Mouse (Mus musculus): ENCODE results near the gene Tnpo1. TPM values are rescaled to one million over a fixed set of nuclear protein-coding genes. Genes with fewer than 3 reads are reported as not detected.
"Not testable (repeated sequence)": the region's sequence is repeated elsewhere in the genome, so short reads cannot be mapped to it uniquely, and the experiment has no call there.

Tnpo1 gene
- polyA plus RNA-seq, 1 experiment from 2014 or later, result 124 TPM

GRCm38 (mm10) chr13:98816981-98817660 lies 109.1 kb downstream of the Tnpo1 start:
- not testable (repeated sequence) for H3K9me3 ChIP-seq (ENCODE audit: control insufficient read depth, low read length); ATAC-seq (ENCODE audit: low FRiP score); H3K27ac ChIP-seq (ENCODE audit: low read depth, low read length); H3K9ac ChIP-seq (ENCODE audit: low read depth, low read length); H3K4me3 ChIP-seq (ENCODE audit: low read depth, low read length); H3K27me3 ChIP-seq (ENCODE audit: control insufficient read depth, insufficient read depth, low read length); DNase-seq (ENCODE audit: low spot score); H3K4me2 ChIP-seq (replicated peaks; ENCODE audit: low read depth, low read length); H3K4me1 ChIP-seq (replicated peaks; ENCODE audit: control insufficient read depth, insufficient read depth, low read length); H3K36me3 ChIP-seq (ENCODE audit: control insufficient read depth, insufficient read depth, low read length)
- 75% methylated on average over 4 of the region's 4 CpGs for WGBS

DNA sequence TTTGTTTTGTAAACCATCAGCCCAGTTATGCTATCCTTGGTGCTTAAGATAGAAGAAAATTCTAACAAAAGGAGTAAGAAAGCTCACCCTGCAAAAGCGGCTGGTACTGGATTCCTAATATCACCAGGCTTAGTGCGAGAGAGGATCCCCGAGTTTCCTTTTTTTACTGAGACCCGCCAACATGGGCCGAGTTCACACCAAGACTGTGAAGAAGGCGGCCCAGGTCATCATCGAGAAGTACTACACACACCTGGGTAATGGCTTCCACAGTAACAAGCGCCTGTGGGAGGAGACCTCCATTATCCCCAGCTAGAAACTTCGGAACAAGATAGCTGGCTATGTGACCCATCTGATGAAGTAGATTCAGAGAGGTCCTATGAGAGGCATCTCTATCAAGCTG lies 109.6 kb downstream of the Tnpo1 start:
- Histone ChIP-seq H3K4me1 (replicated peaks; ENCODE audit: control insufficient read depth, insufficient read depth, low read length) (no peaks in the 10 kb centered on the region), H3K9me3 (ENCODE audit: control insufficient read depth, low read length) (no peaks in the 10 kb centered on the region), H3K4me2 (replicated peaks; ENCODE audit: low read depth, low read length) (no peak overlapping the region), H3K36me3 (ENCODE audit: control insufficient read depth, insufficient read depth, low read length) (no peaks in the 10 kb centered on the region), H3K27ac (ENCODE audit: low read depth, low read length) (no peak overlapping the region), H3K9ac (ENCODE audit: low read depth, low read length) (no peak overlapping the region), H3K4me3 (ENCODE audit: low read depth, low read length) (no peak overlapping the region), H3K27me3 (ENCODE audit: control insufficient read depth, insufficient read depth, low read length) (no peaks in the 10 kb centered on the region)
- WGBS, result 81% methylated on average over 9 of the region's 9 CpGs
- DNase-seq (ENCODE audit: low spot score) (no peak), ATAC-seq (ENCODE audit: low FRiP score) (no peak)

DNA sequence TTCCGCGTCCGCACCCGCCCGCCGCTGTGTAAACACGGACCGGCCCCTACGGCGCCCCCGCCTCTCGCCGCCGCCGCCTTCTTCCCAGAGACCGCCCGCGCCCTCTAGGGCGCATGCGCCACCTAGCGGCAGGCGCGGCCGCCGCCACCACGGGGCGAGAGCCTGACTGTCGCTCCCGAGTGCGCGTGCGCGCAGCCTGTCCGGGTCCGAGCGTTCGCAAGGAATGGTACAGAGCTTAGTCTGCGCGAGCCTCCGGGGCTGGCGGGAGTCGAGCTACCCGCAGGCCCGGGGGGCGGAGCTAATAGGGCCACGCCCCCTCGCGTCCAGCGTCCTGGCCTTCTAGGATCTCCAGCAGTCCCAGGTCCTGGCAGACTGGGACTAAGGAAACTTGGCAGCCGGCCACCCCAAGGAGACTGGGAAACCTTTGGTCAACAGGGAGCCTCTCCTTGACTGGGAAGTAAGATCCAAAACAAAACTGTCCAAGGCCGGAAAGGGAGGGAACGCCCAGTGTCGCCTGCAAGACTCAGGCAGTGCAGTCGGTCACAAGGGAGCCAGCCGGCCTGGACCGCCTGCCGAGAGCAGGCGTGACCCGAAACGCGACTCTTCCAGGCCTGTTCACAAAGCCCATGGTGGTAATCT lies 110.9 kb downstream of the Tnpo1 start, which contains the start of gene Fcho2:
Gene Fcho2, minus strand, starts transcription at position 303 of the 639 bp plus-strand sequence.
- Histone ChIP-seq H3K9me3 (ENCODE audit: control insufficient read depth, low read length) (no peaks in the 10 kb centered on the region), H3K4me2 (replicated peaks; ENCODE audit: low read depth, low read length) (peak within 1 kb of the TSS; percentile 54), H3K27ac (ENCODE audit: low read depth, low read length) (peak within 1 kb of the TSS; percentile 96), H3K36me3 (ENCODE audit: control insufficient read depth, insufficient read depth, low read length) (no peaks in the 10 kb centered on the region), H3K27me3 (ENCODE audit: control insufficient read depth, insufficient read depth, low read length) (no peaks in the 10 kb centered on the region), H3K9ac (ENCODE audit: low read depth, low read length) (peak within 1 kb of the TSS; percentile 93), H3K4me1 (replicated peaks; ENCODE audit: control insufficient read depth, insufficient read depth, low read length) (no peaks in the 10 kb centered on the region), H3K4me3 (ENCODE audit: low read depth, low read length) (peak within 1 kb of the TSS; percentile 89)
- under 1% methylated on average over 50 of the region's 61 CpGs for WGBS
- ATAC-seq (ENCODE audit: low FRiP score) (peak; percentile 96), DNase-seq (ENCODE audit: low spot score) (peak; percentile 100)

GRCm38 (mm10) chr13:98814275-98815040 lies 111.7 kb downstream of the Tnpo1 start:
- WGBS, result under 1% methylated on average over 46 of the region's 81 CpGs
- peak overlapping the region; percentile 96 for H3K27ac ChIP-seq (ENCODE audit: low read depth, low read length)
- H3K4me2 ChIP-seq (replicated peaks; ENCODE audit: low read depth, low read length), result peak overlapping the region; percentile 54
- H3K9ac ChIP-seq (ENCODE audit: low read depth, low read length), result peak overlapping the region; percentile 93
- no peaks in the 10 kb centered on the region for H3K4me1 ChIP-seq (replicated peaks; ENCODE audit: control insufficient read depth, insufficient read depth, low read length)
- no peaks in the 10 kb centered on the region for H3K36me3 ChIP-seq (ENCODE audit: control insufficient read depth, insufficient read depth, low read length)
- DNase-seq (ENCODE audit: low spot score) (peak; percentile 71), ATAC-seq (ENCODE audit: low FRiP score) (peak; percentile 69)
- peak overlapping the region; percentile 89 for H3K4me3 ChIP-seq (ENCODE audit: low read depth, low read length)
- no peaks in the 10 kb centered on the region for H3K9me3 ChIP-seq (ENCODE audit: control insufficient read depth, low read length)
- H3K27me3 ChIP-seq (ENCODE audit: control insufficient read depth, insufficient read depth, low read length), result no peaks in the 10 kb centered on the region

GRCm38 (mm10) chr13:98813596-98814274 lies 112.4 kb downstream of the Tnpo1 start:
- peak overlapping the region; percentile 93; the same call in 1 of the 2 replicates for H3K9ac ChIP-seq (ENCODE audit: low read depth, low read length)
- ATAC-seq (ENCODE audit: low FRiP score), result no peak
- H3K9me3 ChIP-seq (ENCODE audit: control insufficient read depth, low read length), result no peaks in the 10 kb centered on the region
- no peaks in the 10 kb centered on the region for H3K36me3 ChIP-seq (ENCODE audit: control insufficient read depth, insufficient read depth, low read length)
- peak; percentile 34 for DNase-seq (ENCODE audit: low spot score)
- no peaks in the 10 kb centered on the region for H3K27me3 ChIP-seq (ENCODE audit: control insufficient read depth, insufficient read depth, low read length)
- peak overlapping the region; percentile 89 for H3K4me3 ChIP-seq (ENCODE audit: low read depth, low read length)
- H3K27ac ChIP-seq (ENCODE audit: low read depth, low read length), result no peak overlapping the region
- H3K4me1 ChIP-seq (replicated peaks; ENCODE audit: control insufficient read depth, insufficient read depth, low read length), result no peaks in the 10 kb centered on the region
- WGBS, result 34% methylated on average over 12 of the region's 12 CpGs
- H3K4me2 ChIP-seq (replicated peaks; ENCODE audit: low read depth, low read length), result peak overlapping the region; percentile 54

- H3K36me3 ChIP-seq (ENCODE audit: control insufficient read depth, insufficient read depth, low read length), result no peaks in the 10 kb centered on the region
These were observed 113.0 kb downstream of the Tnpo1 start for GRCm38 (mm10) chr13:98813167-98813566.

GRCm38 (mm10) chr13:98812285-98812684 lies 113.9 kb downstream of the Tnpo1 start:
- no peak for ATAC-seq (ENCODE audit: low FRiP score)
- H3K27ac ChIP-seq (ENCODE audit: low read depth, low read length), result no peak overlapping the region

More at GRCm38 (mm10) chr13:98813167-98813566, 113.0 kb downstream of the Tnpo1 start:
- Histone ChIP-seq H3K27me3 (ENCODE audit: control insufficient read depth, insufficient read depth, low read length) (no peaks in the 10 kb centered on the region), H3K4me1 (replicated peaks; ENCODE audit: control insufficient read depth, insufficient read depth, low read length) (no peaks in the 10 kb centered on the region), H3K9ac (ENCODE audit: low read depth, low read length) (no peak overlapping the region), H3K4me2 (replicated peaks; ENCODE audit: low read depth, low read length) (no peak overlapping the region), H3K9me3 (ENCODE audit: control insufficient read depth, low read length) (no peaks in the 10 kb centered on the region), H3K27ac (ENCODE audit: low read depth, low read length) (no peak overlapping the region), H3K4me3 (ENCODE audit: low read depth, low read length) (no peak overlapping the region)
- DNase-seq (ENCODE audit: low spot score) (no peak), ATAC-seq (ENCODE audit: low FRiP score) (no peak)
- WGBS, result 73% methylated on average over 2 of the region's 2 CpGs

DNA sequence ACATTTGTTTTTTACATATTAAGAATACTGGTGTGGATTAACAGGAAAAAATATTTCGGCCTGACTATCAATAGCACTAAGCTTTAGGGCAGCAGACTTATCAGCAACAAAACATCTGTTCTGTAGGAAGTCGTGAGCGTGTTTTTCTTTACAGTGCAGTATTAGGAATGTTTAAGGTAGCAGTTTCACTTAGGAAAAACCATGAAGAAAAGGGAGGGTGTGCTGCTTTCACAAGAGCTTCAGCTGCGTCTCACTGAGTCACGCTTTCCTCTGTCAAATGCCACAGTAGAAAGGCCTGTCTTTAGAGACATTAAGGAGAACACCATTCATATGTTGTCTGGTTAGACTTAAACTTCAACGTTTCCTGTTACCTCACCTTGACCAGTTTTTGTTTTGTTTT lies 116.0 kb downstream of the Tnpo1 start:
- DNase-seq (ENCODE audit: low spot score), result no peak
- WGBS, result 77% methylated on average over 6 of the region's 6 CpGs
- Histone ChIP-seq H3K9me3 (ENCODE audit: control insufficient read depth, low read length) (no peaks in the 10 kb centered on the region), H3K27ac (ENCODE audit: low read depth, low read length) (no peak overlapping the region), H3K4me3 (ENCODE audit: low read depth, low read length) (no peak overlapping the region), H3K4me1 (replicated peaks; ENCODE audit: control insufficient read depth, insufficient read depth, low read length) (no peaks in the 10 kb centered on the region), H3K4me2 (replicated peaks; ENCODE audit: low read depth, low read length) (no peak overlapping the region), H3K36me3 (ENCODE audit: control insufficient read depth, insufficient read depth, low read length) (no peaks in the 10 kb centered on the region), H3K27me3 (ENCODE audit: control insufficient read depth, insufficient read depth, low read length) (no peaks in the 10 kb centered on the region), H3K9ac (ENCODE audit: low read depth, low read length) (no peak overlapping the region)
- no peak for ATAC-seq (ENCODE audit: low FRiP score)

More at GRCm38 (mm10) chr13:98812285-98812684, 113.9 kb downstream of the Tnpo1 start:
- Histone ChIP-seq H3K4me1 (replicated peaks; ENCODE audit: control insufficient read depth, insufficient read depth, low read length) (no peaks in the 10 kb centered on the region), H3K4me2 (replicated peaks; ENCODE audit: low read depth, low read length) (no peak overlapping the region), H3K4me3 (ENCODE audit: low read depth, low read length) (no peak overlapping the region), H3K36me3 (ENCODE audit: control insufficient read depth, insufficient read depth, low read length) (no peaks in the 10 kb centered on the region), H3K9ac (ENCODE audit: low read depth, low read length) (no peak overlapping the region), H3K9me3 (ENCODE audit: control insufficient read depth, low read length) (no peaks in the 10 kb centered on the region), H3K27me3 (ENCODE audit: control insufficient read depth, insufficient read depth, low read length) (no peaks in the 10 kb centered on the region)
- 70% methylated on average over 4 of the region's 4 CpGs for WGBS
- no peak for DNase-seq (ENCODE audit: low spot score)

All from hindbrain, embryonic 11.5 days (tissue).